Comparison of ENCODE assay signal across 7 mouse cellular contexts in genomic region chr8:126659691-126660657, GRCm38 (mm10).
DNase-seq lines count a peak whose midpoint lies in the region; ATAC-seq and TF ChIP-seq lines count a peak whose summit lies in the region.

No protein-coding gene starts in this region.

- DNase-seq in adrenal gland, postnatal 10 days: peak; percentile 62
- peak; percentile 83 for DNase-seq in heart, embryonic 10.5 days (ENCODE audit: low spot score)
- peak; percentile 41 for DNase-seq in kidney, postnatal 14 days
- no peak for DNase-seq in urinary bladder, postnatal 25 days (ENCODE audit: low spot score)

- no peak for TF ChIP-seq CTCF in C2C12 (IDR thresholded peaks at IDR 0.05; ENCODE audit: control insufficient read depth, insufficient read depth, insufficient read length)

- peak overlapping the region; percentile 8 for H3ac ChIP-seq in C2C12 (ENCODE audit: control insufficient read depth, insufficient read length, low read depth)

- H3K4me1 ChIP-seq in heart, embryonic 10.5 days: peaks cover 59% of the 10 kb centered on the region
- peaks cover 64% of the 10 kb centered on the region for H3K4me1 ChIP-seq in midbrain, embryonic 13.5 days (replicated peaks)

- no peaks in the 10 kb centered on the region for H3K9me3 ChIP-seq in heart, embryonic 10.5 days
- H3K9me3 ChIP-seq in midbrain, embryonic 13.5 days: no peaks in the 10 kb centered on the region

- no peak overlapping the region for H3K4me3 ChIP-seq in C2C12 (ENCODE audit: insufficient read depth, poor library complexity, severe bottlenecking)
- H3K4me3 ChIP-seq in heart, embryonic 10.5 days: peak overlapping the region; percentile 42
- no peak overlapping the region for H3K4me3 ChIP-seq in midbrain, embryonic 13.5 days (replicated peaks)

- H3K27me3 ChIP-seq in C2C12 (ENCODE audit: control insufficient read depth, insufficient read depth, insufficient read length): no peaks in the 10 kb centered on the region
- no peaks in the 10 kb centered on the region for H3K27me3 ChIP-seq in heart, embryonic 10.5 days (ENCODE audit: insufficient read depth, poor library complexity, severe bottlenecking)
- H3K27me3 ChIP-seq in midbrain, embryonic 13.5 days: no peaks in the 10 kb centered on the region

- H3K79me2 ChIP-seq in C2C12 (ENCODE audit: control insufficient read depth, insufficient read depth): no peaks in the 10 kb centered on the region

- no peak for ATAC-seq in midbrain, embryonic 13.5 days
- ATAC-seq in cerebellum, adult (ENCODE audit: insufficient number of reproducible peaks, low FRiP score, low TSS enrichment): no peak

- no peaks in the 10 kb centered on the region for H3K79me3 ChIP-seq in C2C12 (ENCODE audit: low read depth)

- peak overlapping the region; percentile 28; the same call in 1 of the 2 replicates for H3K4me2 ChIP-seq in midbrain, embryonic 13.5 days (replicated peaks)

- 29% methylated on average over 12 of the region's 12 CpGs for WGBS in heart, embryonic 10.5 days
- WGBS in midbrain, embryonic 13.5 days: 49% methylated on average over 12 of the region's 12 CpGs

- peak overlapping the region; percentile 97 for H3K27ac ChIP-seq in heart, embryonic 10.5 days
- H3K27ac ChIP-seq in midbrain, embryonic 13.5 days: peak overlapping the region; percentile 91

- H3K36me3 ChIP-seq in C2C12 (ENCODE audit: control insufficient read depth, insufficient read depth): no peaks in the 10 kb centered on the region
- H3K36me3 ChIP-seq in heart, embryonic 10.5 days: no peaks in the 10 kb centered on the region
- H3K36me3 ChIP-seq in midbrain, embryonic 13.5 days: no peaks in the 10 kb centered on the region

- peak overlapping the region; percentile 43; the same call in 1 of the 2 replicates for H3K9ac ChIP-seq in midbrain, embryonic 13.5 days (replicated peaks)

TF ChIP-seq in C2C12, 6 proteins besides CTCF, POLR2A, EP300 and RAD21:
- TF ChIP-seq MYOD1 (IDR thresholded peaks at IDR 0.05; ENCODE audit: control insufficient read depth, insufficient read length, low read depth): no peak
- TF ChIP-seq CEBPB (IDR thresholded peaks at IDR 0.05; ENCODE audit: low read depth): peak; percentile 43
